Mouse (Mus musculus) stomach, postnatal 0 days (tissue): ENCODE data around the gene Ptpn13.

Experiments used
- CTCF ChIP-seq: IDR thresholded peaks from 2 replicates; pipeline ENCODE4 v1.5.1; 2016; ENCODE audit warnings: antibody characterized with exemption, low read depth, mild to moderate bottlenecking, moderate library complexity
- EP300 ChIP-seq: optimal IDR thresholded peaks from 2 replicates; pipeline ENCODE3; 2016; ENCODE audit warnings: antibody characterized with exemption

- TF ChIP-seq CTCF (no peak), EP300 (no peak)
Observed at GRCm38 (mm10) chr5:103445383-103445782, 20.4 kb downstream of the Ptpn13 start.
